Mouse (Mus musculus) thymus, postnatal 36 days (tissue): ENCODE measurements around the gene Mars.

Experiments used
- DNase-seq, 2 experiments: peaks; one replicate each; pipeline ENCODE4 v3.0.0; 2022; ENCODE audit warnings: mixed read lengths in 2 of 2

Mars gene

GRCm38 (mm10) chr10:127285644-127286043 is 25.9 kb downstream of the Mars start:
- no peak for DNase-seq

GRCm38 (mm10) chr10:127284724-127285500 is 26.7 kb downstream of the Mars start:
- no peak for DNase-seq

GRCm38 (mm10) chr10:127284105-127284622 is 27.4 kb downstream of the Mars start:
- no peak for DNase-seq

GRCm38 (mm10) chr10:127282620-127283215 is 28.9 kb downstream of the Mars start:
- DNase-seq, result no peak

- DNase-seq, result no peak
Observed at GRCm38 (mm10) chr10:127281316-127281715, 30.3 kb downstream of the Mars start.

GRCm38 (mm10) chr10:127279730-127280129 is 31.9 kb downstream of the Mars start:
- no peak for DNase-seq

GRCm38 (mm10) chr10:127274261-127275022 is 37.1 kb downstream of the Mars start:
- no peak for DNase-seq

- no peak for DNase-seq
Observed at GRCm38 (mm10) chr10:127272371-127272770, 39.2 kb downstream of the Mars start.

GRCm38 (mm10) chr10:127269884-127270283 is 41.7 kb downstream of the Mars start:
- no peak for DNase-seq

- no peak for DNase-seq
Observed at GRCm38 (mm10) chr10:127269036-127269435, 42.5 kb downstream of the Mars start.

GRCm38 (mm10) chr10:127268401-127268800 is 43.2 kb downstream of the Mars start:
- DNase-seq, result no peak

GRCm38 (mm10) chr10:127267318-127267717 is 44.3 kb downstream of the Mars start:
- no peak for DNase-seq

GRCm38 (mm10) chr10:127266112-127267091 is 45.2 kb downstream of the Mars start, which contains the start of gene Dctn2:
Gene Dctn2, plus strand, starts transcription at chr10:127266368.
- peak; percentile 86 to 91 for DNase-seq

GRCm38 (mm10) chr10:127265727-127266111 is 45.9 kb downstream of the Mars start:
- peak in 1 of 2 experiments; percentile 26 for DNase-seq

- DNase-seq, result no peak
Observed at GRCm38 (mm10) chr10:127264971-127265370, 46.6 kb downstream of the Mars start.

GRCm38 (mm10) chr10:127264336-127264735 is 47.2 kb downstream of the Mars start:
- no peak for DNase-seq

GRCm38 (mm10) chr10:127263631-127264030 is 48.0 kb downstream of the Mars start:
- DNase-seq, result no peak

GRCm38 (mm10) chr10:127262548-127263398 is 48.8 kb downstream of the Mars start, which contains the start of gene Kif5a:
Gene Kif5a, minus strand, starts transcription at chr10:127263348.
- peak; percentile 53 to 63 for DNase-seq

- no peak for DNase-seq
Observed at GRCm38 (mm10) chr10:127261706-127262547, 49.7 kb downstream of the Mars start.

GRCm38 (mm10) chr10:127258489-127258888 is 53.1 kb downstream of the Mars start:
- no peak for DNase-seq
